Mouse (Mus musculus) liver, adult (tissue): ENCODE data around the gene Ribc2.

Source experiments
- GATA4 ChIP-seq: IDR thresholded peaks from 2 replicates; pipeline ENCODE4 v1.6.1; 2014; ENCODE audit warnings: mild to moderate bottlenecking, low read length; ENCODE audit not compliant: insufficient replicate concordance

Ribc2 gene

GRCm38 (mm10) chr15:85167086-85167679 is 35.3 kb downstream of the Ribc2 start:
- TF ChIP-seq GATA4 = no peak

DNA sequence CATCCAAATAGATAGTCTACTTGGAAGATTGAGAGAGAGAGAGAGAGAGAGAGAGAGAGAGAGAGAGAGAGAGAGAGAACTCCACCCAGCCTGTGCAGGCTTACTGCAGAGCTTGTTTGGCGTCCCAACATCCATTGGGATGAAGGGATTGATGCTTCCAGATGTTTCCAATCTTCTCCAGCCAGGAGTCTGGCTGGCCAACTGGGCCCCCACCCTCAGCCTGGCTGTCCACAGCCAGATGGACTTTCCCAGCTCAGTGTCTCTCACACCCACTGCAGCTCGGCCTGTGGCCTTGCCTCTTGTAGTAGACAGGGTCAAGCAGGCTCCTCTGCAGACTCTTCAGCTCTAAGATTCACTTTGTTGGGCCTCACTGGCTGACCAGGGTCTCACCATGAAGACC is 40.2 kb downstream of the Ribc2 start:
- TF ChIP-seq GATA4 = no peak

DNA sequence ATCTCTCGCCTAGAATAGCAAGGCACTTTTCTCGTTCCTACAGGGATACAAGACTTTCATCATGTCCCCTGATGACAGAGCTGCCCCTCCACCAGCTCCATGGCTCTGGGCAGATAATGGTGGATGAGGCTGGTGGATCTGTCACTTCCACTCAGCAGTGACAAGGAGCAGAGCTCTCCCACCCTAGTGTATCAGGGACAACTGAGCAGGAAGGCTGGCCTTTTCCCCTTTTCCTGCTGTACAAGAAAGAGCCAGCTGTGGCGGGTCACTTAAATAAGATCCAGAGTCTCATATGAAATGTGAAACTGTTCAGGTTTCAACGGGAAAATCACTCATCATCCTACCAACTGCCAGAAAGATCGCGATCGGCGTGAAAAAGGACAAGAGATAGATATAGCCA is 41.5 kb downstream of the Ribc2 start:
- TF ChIP-seq GATA4 = no peak

GRCm38 (mm10) chr15:85174060-85174459 is 42.2 kb downstream of the Ribc2 start:
- no peak for TF ChIP-seq GATA4

- TF ChIP-seq GATA4 = no peak
These were observed 45.7 kb downstream of the Ribc2 start for GRCm38 (mm10) chr15:85177576-85177975.

- TF ChIP-seq GATA4 = no peak
These were observed 46.3 kb downstream of the Ribc2 start for GRCm38 (mm10) chr15:85178172-85178571.

- TF ChIP-seq GATA4 = no peak
These were observed 47.8 kb downstream of the Ribc2 start for GRCm38 (mm10) chr15:85179528-85180180.

- no peak for TF ChIP-seq GATA4
These were observed 48.5 kb downstream of the Ribc2 start for GRCm38 (mm10) chr15:85180368-85180767.

- TF ChIP-seq GATA4 = no peak
These were observed 50.2 kb downstream of the Ribc2 start for GRCm38 (mm10) chr15:85182063-85182462.

- TF ChIP-seq GATA4 = no peak
These were observed 55.0 kb downstream of the Ribc2 start for GRCm38 (mm10) chr15:85186916-85187315.

DNA sequence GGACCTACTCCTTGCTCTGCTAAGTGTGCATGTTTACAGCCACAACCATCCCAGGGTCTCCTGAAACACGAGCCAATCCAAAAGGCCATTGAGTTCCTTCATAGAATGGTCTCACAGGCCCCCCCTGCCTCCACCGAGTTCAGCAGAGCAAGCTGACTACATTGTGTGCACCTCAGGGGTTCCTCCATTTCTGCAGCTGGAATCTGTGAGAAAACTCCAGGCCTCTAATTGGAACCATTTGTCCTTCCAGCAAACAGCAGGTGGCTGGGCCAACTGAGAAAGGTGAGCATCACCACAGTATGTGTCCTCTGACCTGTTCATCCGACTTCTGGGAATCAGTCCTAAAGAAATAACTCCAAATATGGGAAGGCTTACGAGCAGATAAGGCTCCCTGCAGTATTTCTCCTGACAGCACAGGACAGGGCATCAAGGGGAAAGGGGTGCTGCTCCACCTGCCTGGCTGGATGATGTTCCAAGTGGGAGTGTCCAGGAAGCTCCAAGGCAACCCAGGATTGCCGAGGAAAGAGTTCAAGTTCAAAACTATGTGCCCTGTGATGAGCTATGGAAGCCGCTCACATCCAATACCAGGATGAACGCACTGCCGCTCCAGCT is 56.4 kb downstream of the Ribc2 start:
- no peak for TF ChIP-seq GATA4
